Mouse (Mus musculus) CH12.LX (cell line): ENCODE results near the gene Hist1h2ab. TPM values are rescaled to one million over a fixed set of nuclear protein-coding genes. Genes with fewer than 3 reads are reported as not detected.

ENCODE experiments used
- DNase-seq: peaks from one replicate; pipeline ENCODE4 v3.0.0-alpha.2; 2013; ENCODE audit errors: extremely low read depth
- H3K27ac ChIP-seq: 2 replicates; pipeline ENCODE4 v1.5.1; 2012; ENCODE audit warnings: low read depth, mild to moderate bottlenecking, control low read depth, moderate library complexity; ENCODE audit not compliant: insufficient read depth
- H3K27me3 ChIP-seq: replicated peaks from 2 replicates; pipeline ENCODE3; 2012; ENCODE audit warnings: inconsistent platforms
- H3K36me3 ChIP-seq, 2 experiments: replicated peaks in 1 of 2; 2 replicates each; pipeline versions ENCODE3 to v1.6.1; 2012; ENCODE audit warnings: inconsistent platforms in 1 of 2, low read length in 1 of 2, mild to moderate bottlenecking in 1 of 2, mixed read lengths in 1 of 2, moderate library complexity in 1 of 2; ENCODE audit not compliant: control insufficient read depth in 1 of 2, insufficient read depth in 1 of 2
- H3K4me1 ChIP-seq, 2 experiments: 2 replicates each; pipeline ENCODE4 v1.6.1; 2012; ENCODE audit warnings: inconsistent platforms in 1 of 2, moderate library complexity in 1 of 2; ENCODE audit not compliant: insufficient read depth in 2 of 2, control insufficient read depth in 1 of 2
- H3K4me2 ChIP-seq: 2 replicates; pipeline ENCODE4 v1.6.1; 2012; ENCODE audit warnings: low read depth, mild to moderate bottlenecking, control low read depth; ENCODE audit not compliant: poor library complexity, insufficient read depth, severe bottlenecking
- H3K4me3 ChIP-seq, 3 experiments: fragments of 150-350 bp in 1 of 3; sonication (generic) in 1 of 3; replicated peaks in 1 of 3; 2 replicates each; pipeline versions ENCODE3 to v1.5.1; 2011 to 2012; ENCODE audit warnings: low read depth in 2 of 3, low read length in 2 of 3, mild to moderate bottlenecking in 2 of 3, moderate library complexity in 2 of 3, control low read depth in 1 of 3, improper control_type of control experiment in 1 of 3, inconsistent platforms in 1 of 3, mixed read lengths in 1 of 3; ENCODE audit not compliant: poor library complexity in 1 of 3
- H3K79me2 ChIP-seq: replicated peaks from 2 replicates; pipeline ENCODE4 v1.6.1; 2012; ENCODE audit warnings: mild to moderate bottlenecking, moderate library complexity; ENCODE audit not compliant: control insufficient read depth, poor library complexity, insufficient read depth, severe bottlenecking; ENCODE audit errors: extremely low read depth
- H3K9ac ChIP-seq: 2 replicates; pipeline ENCODE4 v1.6.1; 2012; ENCODE audit warnings: low read depth, mild to moderate bottlenecking, control low read depth, moderate library complexity; ENCODE audit not compliant: insufficient read depth
- H3K9me3 ChIP-seq: replicated peaks from 2 replicates; pipeline ENCODE3; 2012; ENCODE audit warnings: low read length, inconsistent platforms, mixed read lengths
- BHLHE40 ChIP-seq: IDR thresholded peaks from 2 replicates; pipeline ENCODE4 v1.6.1; 2011; ENCODE audit warnings: mild to moderate bottlenecking, low read depth, low read length, improper control_type of control experiment
- CHD1 ChIP-seq: IDR thresholded peaks from 2 replicates; pipeline ENCODE4 v1.6.1; 2012; ENCODE audit warnings: low read depth, low read length, improper control_type of control experiment, inconsistent platforms
- CHD2 ChIP-seq: IDR thresholded peaks from 2 replicates; pipeline ENCODE4 v1.6.1; 2011; ENCODE audit warnings: low read length, improper control_type of control experiment
- CTCF ChIP-seq, 2 experiments: IDR thresholded peaks in 1 of 2; conservative IDR thresholded peaks in 1 of 2; 2 replicates each; pipeline ENCODE4 v1.5.1; 2011 to 2012; ENCODE audit warnings: low read depth in 2 of 2, low read length in 2 of 2, improper control_type of control experiment in 1 of 2, inconsistent platforms in 1 of 2, mild to moderate bottlenecking in 1 of 2, moderate library complexity in 1 of 2
- ETS1 ChIP-seq: conservative IDR thresholded peaks from 2 replicates; pipeline ENCODE4 v1.6.1; 2012; ENCODE audit warnings: low read depth, mild to moderate bottlenecking, inconsistent platforms, low read length, improper control_type of control experiment, moderate library complexity
- GABPA ChIP-seq: IDR thresholded peaks from 2 replicates; pipeline ENCODE4 v1.6.1; 2012; ENCODE audit warnings: low read depth, low read length, improper control_type of control experiment, inconsistent platforms; ENCODE audit not compliant: insufficient replicate concordance
- IRF4 ChIP-seq: IDR thresholded peaks from 2 replicates; pipeline ENCODE4 v1.6.1; 2014; ENCODE audit warnings: low read depth, mild to moderate bottlenecking, inconsistent platforms, low read length, improper control_type of control experiment
- MAX ChIP-seq: IDR thresholded peaks from 2 replicates; pipeline ENCODE4 v1.6.1; 2011; ENCODE audit warnings: low read length, improper control_type of control experiment
- MAZ ChIP-seq: IDR thresholded peaks from 2 replicates; pipeline ENCODE4 v1.6.1; 2012; ENCODE audit warnings: low read depth, mild to moderate bottlenecking, inconsistent platforms, low read length, improper control_type of control experiment, moderate library complexity
- MEF2A ChIP-seq: IDR thresholded peaks from 2 replicates; pipeline ENCODE4 v1.6.1; 2014; ENCODE audit warnings: low read depth, mild to moderate bottlenecking, inconsistent platforms, low read length, improper control_type of control experiment, borderline replicate concordance
- MYC ChIP-seq: IDR thresholded peaks from 2 replicates; pipeline ENCODE4 v1.6.1; 2011; ENCODE audit warnings: low read depth, mild to moderate bottlenecking, improper control_type of control experiment, low read length
- NELFE ChIP-seq: IDR thresholded peaks from 2 replicates; pipeline ENCODE4 v1.6.1; 2011; ENCODE audit warnings: low read depth, low read length, improper control_type of control experiment
- NRF1 ChIP-seq: IDR thresholded peaks from 2 replicates; pipeline ENCODE4 v1.6.1; 2014; ENCODE audit warnings: low read depth, mild to moderate bottlenecking, inconsistent platforms, low read length, improper control_type of control experiment, moderate library complexity
- PAX5 ChIP-seq: IDR thresholded peaks from 2 replicates; pipeline ENCODE4 v1.6.1; 2012; ENCODE audit warnings: low read length, inconsistent platforms, mixed read lengths
- RAD21 ChIP-seq: IDR thresholded peaks from 2 replicates; pipeline ENCODE4 v1.6.1; 2011; ENCODE audit warnings: low read depth, mild to moderate bottlenecking, low read length, improper control_type of control experiment, moderate library complexity
- TBP ChIP-seq: conservative IDR thresholded peaks from 2 replicates; pipeline ENCODE4 v1.6.1; 2011; ENCODE audit warnings: low read depth, low read length, improper control_type of control experiment
- USF1 ChIP-seq: IDR thresholded peaks from 2 replicates; pipeline ENCODE4 v1.6.1; 2014; ENCODE audit warnings: low read depth, mild to moderate bottlenecking, inconsistent platforms, low read length, improper control_type of control experiment
- ZNF384 ChIP-seq: IDR thresholded peaks from 2 replicates; pipeline ENCODE4 v1.6.1; 2012; ENCODE audit warnings: low read depth, low read length, improper control_type of control experiment, inconsistent platforms
- dilution Hi-C: fragments of 300-500 bp; cut with MboI; formaldehyde crosslinking; loops from 2 replicates; pipeline ENCODE4 v1.14.3; 2020; ENCODE audit warnings: low sequenced_read_pairs; ENCODE audit not compliant: extremely low pct_unique_long_range_greater_than_20kb, extremely low pct_ligation_motif_present
- in situ Hi-C: fragments of 300-500 bp; cut with MboI; formaldehyde crosslinking; loops from 3 replicates; pipeline ENCODE4 v1.14.3; 2019; ENCODE audit warnings: low sequenced_read_pairs, low pct_ligation_motif_present, low pct_unique_long_range_greater_than_20kb, mixed read lengths
- polyA plus RNA-seq: library from polyadenylated mRNA; unstranded; fragments of >175 nt; gene quantifications from 2 replicates; pipeline ENCODE4 v1.2.1, GENCODE M21; 2012; ENCODE audit warnings: low read depth; ENCODE audit not compliant: insufficient read length
- total RNA-seq, 2 experiments: library from RNA; depleted of rRNA; stranded (reverse); fragments of 300-350 nt in 1 of 2; fragments of >200 nt in 1 of 2; gene quantifications; 2 replicates each; pipeline ENCODE4 v1.2.3; 2012 to 2014

Hist1h2ab gene
- total and polyA plus RNA-seq, 3 experiments = 2.9 to 2,243 (median 32.6) TPM

- H3K27me3 ChIP-seq = no peaks in the 10 kb centered on the region
- H3K4me2 ChIP-seq = no peak overlapping the region
- dilution Hi-C loops = no loop called here
- H3K4me3 ChIP-seq = no peak overlapping the region
- H3K27ac ChIP-seq = no peak overlapping the region
- no peaks in the 10 kb centered on the region for H3K36me3 ChIP-seq
- no peaks in the 10 kb centered on the region for H3K79me2 ChIP-seq
- no peak overlapping the region for H3K9ac ChIP-seq
- DNase-seq = no peak
- no peaks in the 10 kb centered on the region for H3K9me3 ChIP-seq
- H3K4me1 ChIP-seq = no peaks in the 10 kb centered on the region
- in situ Hi-C loops = loop anchor here (10.0 kb wide), 1 partner anchor 94 kb away; no protein-coding TSS in a partner anchor
- TF ChIP-seq MEF2A (no peak), NRF1 (no peak), CHD2 (no peak), GABPA (no peak), MYC (no peak), ETS1 (no peak), ZNF384 (no peak), BHLHE40 (no peak), NELFE (no peak)
These were observed 22.3 kb upstream of the Hist1h2ab start for GRCm38 (mm10) chr13:23728472-23729191.

GRCm38 (mm10) chr13:23729192-23729525, 21.8 kb upstream of the Hist1h2ab start:
- no peaks in the 10 kb centered on the region for H3K27me3 ChIP-seq
- no peaks in the 10 kb centered on the region for H3K79me2 ChIP-seq
- H3K4me1 ChIP-seq = no peaks in the 10 kb centered on the region
- H3K36me3 ChIP-seq = no peaks in the 10 kb centered on the region
- no peak overlapping the region for H3K27ac ChIP-seq
- no peak for DNase-seq
- H3K4me3 ChIP-seq = no peak overlapping the region
- dilution Hi-C loops = no loop called here
- H3K4me2 ChIP-seq = no peak overlapping the region
- no peak for TF ChIP-seq IRF4
- TF ChIP-seq MAZ = no peak
- TF ChIP-seq CHD1 = no peak
- TF ChIP-seq TBP = no peak
- no peak for TF ChIP-seq CTCF (conservative IDR thresholded peaks at IDR 0.05 in 1 of 2, IDR thresholded peaks at IDR 0.05 in 1 of 2; ENCODE audit: low read depth in 2 of 2, low read length in 2 of 2)
- no peak for TF ChIP-seq RAD21
- no peak for TF ChIP-seq PAX5
- no peak for TF ChIP-seq USF1
- TF ChIP-seq NELFE = no peak
- no peak for TF ChIP-seq MEF2A
- TF ChIP-seq MAX = no peak
- TF ChIP-seq GABPA = no peak
- no peaks in the 10 kb centered on the region for H3K9me3 ChIP-seq
- no peak overlapping the region for H3K9ac ChIP-seq
- in situ Hi-C loops = loop anchor here (10.0 kb wide), 1 partner anchor 94 kb away; no protein-coding TSS in a partner anchor
